9 mouse cellular contexts compared by ENCODE assay signal in genomic region chr4:47037321-47037657, GRCm38 (mm10). TPM values are rescaled to one million over a fixed set of nuclear protein-coding genes. Genes with fewer than 3 reads are reported as not detected.
DNase-seq lines count a peak whose midpoint lies in the region; ATAC-seq and TF ChIP-seq lines count a peak whose summit lies in the region.
"Had no signal": no experiment of that assay in that cellular context is flagged by ENCODE, and none has a peak within 500 bp of the region (broad histone marks: within the 10 kb centered on the region; RNA-seq: fewer than 3 reads in every experiment).

No protein-coding gene starts in this region.

- no peaks in the 10 kb centered on the region for H3K9me3 ChIP-seq in kidney, embryonic 15.5 days (replicated peaks)
- no peaks in the 10 kb centered on the region for H3K9me3 ChIP-seq in liver, embryonic 11.5 days (ENCODE audit: control insufficient read depth, low read length)
- H3K9me3 ChIP-seq in neural tube, embryonic 12.5 days: no peaks in the 10 kb centered on the region
- H3K9me3 ChIP-seq: embryonic facial prominence, embryonic 15.5 days had no signal

- WGBS in kidney, embryonic 15.5 days: 15% methylated on average over 5 of the region's 5 CpGs
- WGBS in liver, embryonic 11.5 days: 8% methylated on average over 5 of the region's 5 CpGs
- 19% methylated on average over 5 of the region's 5 CpGs for WGBS in neural tube, embryonic 12.5 days

- H3K9ac ChIP-seq in kidney, embryonic 15.5 days: no peak overlapping the region
- no peak overlapping the region for H3K9ac ChIP-seq in liver, embryonic 11.5 days (ENCODE audit: low read depth, low read length)
- no peak overlapping the region for H3K9ac ChIP-seq in neural tube, embryonic 12.5 days
- H3K9ac ChIP-seq: embryonic facial prominence, embryonic 15.5 days had no signal

- no peak overlapping the region for H3K27ac ChIP-seq in kidney, embryonic 15.5 days
- no peak overlapping the region for H3K27ac ChIP-seq in liver, embryonic 11.5 days (ENCODE audit: low read depth, low read length)
- H3K27ac ChIP-seq in neural tube, embryonic 12.5 days: no peak overlapping the region
- H3K27ac ChIP-seq in testis, adult 2 months (ENCODE audit: control insufficient read depth, insufficient read depth, low read depth, low read length): no peak overlapping the region
- H3K27ac ChIP-seq: embryonic facial prominence, embryonic 15.5 days had no signal

- ATAC-seq in kidney, embryonic 15.5 days (replicated peaks; ENCODE audit: low FRiP score): 0 out of 2 replicates have a peak, but pooled peaks have one; percentile 57
- ATAC-seq in liver, embryonic 11.5 days (replicated peaks; ENCODE audit: low FRiP score): no peak
- peak; percentile 51 for ATAC-seq in neural tube, embryonic 12.5 days (ENCODE audit: low FRiP score, low read depth)

- TF ChIP-seq POLR2A in testis, adult 2 months (IDR thresholded peaks at IDR 0.05; ENCODE audit: control insufficient read depth, low read depth, low read length): no peak

- H3K4me1 ChIP-seq in kidney, embryonic 15.5 days: peaks cover 13% of the 10 kb centered on the region
- H3K4me1 ChIP-seq in liver, embryonic 11.5 days (replicated peaks; ENCODE audit: control insufficient read depth, insufficient read depth, low read length): no peaks in the 10 kb centered on the region
- H3K4me1 ChIP-seq in neural tube, embryonic 12.5 days: peaks cover 13% of the 10 kb centered on the region
- no peaks in the 10 kb centered on the region for H3K4me1 ChIP-seq in testis, adult 2 months (ENCODE audit: control insufficient read depth, insufficient read depth, low read length)
- H3K4me1 ChIP-seq: embryonic facial prominence, embryonic 15.5 days had no signal

- H3K4me2 ChIP-seq in kidney, embryonic 15.5 days: no peak overlapping the region
- no peak overlapping the region for H3K4me2 ChIP-seq in liver, embryonic 11.5 days
- no peak overlapping the region for H3K4me2 ChIP-seq in neural tube, embryonic 12.5 days (replicated peaks)
- H3K4me2 ChIP-seq: embryonic facial prominence, embryonic 15.5 days had no signal

- DNase-seq in ovary, postnatal 10 days (ENCODE audit: low spot score): peak; percentile 54
- no peak for DNase-seq in ovary, adult 18-20 months (ENCODE audit: low spot score)
- peak; percentile 72 to 85 for DNase-seq in cerebellum, postnatal 4 days (ENCODE audit: low spot score in 2 of 2)
- DNase-seq in gastrocnemius, postnatal 10 days: peak; percentile 84
- DNase-seq in liver, embryonic 11.5 days (ENCODE audit: low spot score): peak; percentile 74

- peaks cover 50% of the 10 kb centered on the region for H3K36me3 ChIP-seq in kidney, embryonic 15.5 days
- H3K36me3 ChIP-seq in liver, embryonic 11.5 days (ENCODE audit: control insufficient read depth, insufficient read depth, low read length): no peaks in the 10 kb centered on the region
- H3K36me3 ChIP-seq in neural tube, embryonic 12.5 days: peaks cover 12% of the 10 kb centered on the region
- no peaks in the 10 kb centered on the region for H3K36me3 ChIP-seq in testis, adult 2 months (ENCODE audit: control insufficient read depth, insufficient read depth, low read length)

- H3K27me3 ChIP-seq in kidney, embryonic 15.5 days: no peaks in the 10 kb centered on the region; the same call in 1 of the 2 replicates
- H3K27me3 ChIP-seq in liver, embryonic 11.5 days (replicated peaks; ENCODE audit: control insufficient read depth, insufficient read depth, low read length): no peaks in the 10 kb centered on the region
- no peaks in the 10 kb centered on the region for H3K27me3 ChIP-seq in neural tube, embryonic 12.5 days (replicated peaks)
- H3K27me3 ChIP-seq in testis, adult 2 months (ENCODE audit: control insufficient read depth, insufficient read depth, low read length): no peaks in the 10 kb centered on the region
- H3K27me3 ChIP-seq: embryonic facial prominence, embryonic 15.5 days had no signal

- TF ChIP-seq CTCF in testis, adult 2 months (IDR thresholded peaks at IDR 0.05; ENCODE audit: control insufficient read depth, insufficient read depth, insufficient replicate concordance, low read depth, low read length): peak; percentile 93; the same call in 1 of the 2 replicates

- no peak overlapping the region for H3K4me3 ChIP-seq in kidney, embryonic 15.5 days (replicated peaks)
- H3K4me3 ChIP-seq in liver, embryonic 11.5 days (ENCODE audit: low read depth, low read length): no peak overlapping the region
- H3K4me3 ChIP-seq in neural tube, embryonic 12.5 days: no peak overlapping the region
- H3K4me3 ChIP-seq in testis, adult 2 months (ENCODE audit: control insufficient read depth, low read depth, low read length): no peak overlapping the region
- H3K4me3 ChIP-seq: embryonic facial prominence, embryonic 15.5 days had no signal

RNA-seq across cellular contexts. Expression of gene Anks6, which starts 19.9 kb away (rescaled TPM):
- 1 to 10 TPM; 4.7 to 7.1 TPM for total RNA-seq in gastrocnemius, postnatal 10 days (2021)
- polyA plus RNA-seq in kidney, embryonic 15.5 days (2015; fragmentation: Nextera tagmentation; extraction: Ambion mirVana): 5.5 and 6.5 TPM in 2 replicates
- 0.80 and 0.87 TPM in 2 replicates for polyA plus RNA-seq in liver, embryonic 11.5 days (2014; fragmentation: Nextera tagmentation; extraction: Ambion mirVana)
- 5.3 TPM in 2 replicates for polyA plus RNA-seq in neural tube, embryonic 12.5 days (2016; fragmentation: Nextera tagmentation; extraction: Ambion mirVana)
- 4.3 and 6.2 TPM in 2 replicates for polyA plus RNA-seq in testis, adult 2 months (2012; rRNA removed)

RNA-seq across cellular contexts. Expression of gene Gabbr2, which starts 45.6 kb away (rescaled TPM):
- under 1 TPM; 0.47 to 0.54 TPM for total RNA-seq in gastrocnemius, postnatal 10 days (2021)
- polyA plus RNA-seq in kidney, embryonic 15.5 days (2015; fragmentation: Nextera tagmentation; extraction: Ambion mirVana): 0.18 and 0.19 TPM in 2 replicates
- polyA plus RNA-seq in liver, embryonic 11.5 days (2014; fragmentation: Nextera tagmentation; extraction: Ambion mirVana): 0.09 and 0.19 TPM in 2 replicates
- 2.2 and 3.0 TPM in 2 replicates for polyA plus RNA-seq in neural tube, embryonic 12.5 days (2016; fragmentation: Nextera tagmentation; extraction: Ambion mirVana)
- polyA plus RNA-seq in testis, adult 2 months (2012; rRNA removed): 3.2 and 4.1 TPM in 2 replicates

RNA-seq across cellular contexts. Expression of gene Galnt12, which starts 54.4 kb away (rescaled TPM):
- under 1 TPM; 0.72 to 0.73 TPM for total RNA-seq in gastrocnemius, postnatal 10 days (2021)
- 9.0 and 10.6 TPM in 2 replicates for polyA plus RNA-seq in kidney, embryonic 15.5 days (2015; fragmentation: Nextera tagmentation; extraction: Ambion mirVana)
- 1.0 and 1.3 TPM in 2 replicates for polyA plus RNA-seq in liver, embryonic 11.5 days (2014; fragmentation: Nextera tagmentation; extraction: Ambion mirVana)
- 1.9 and 2.4 TPM in 2 replicates for polyA plus RNA-seq in neural tube, embryonic 12.5 days (2016; fragmentation: Nextera tagmentation; extraction: Ambion mirVana)
- polyA plus RNA-seq in testis, adult 2 months (2012; rRNA removed): 2.0 and 2.4 TPM in 2 replicates
